Mouse (Mus musculus) 3134 (cell line): Measurements from ENCODE around the gene Smyd3.

Experiments used
- DNase-seq: peaks from one replicate; pipeline ENCODE4 v3.0.0-alpha.2; 2011; ENCODE audit warnings: low spot score; ENCODE audit not compliant: insufficient read length; ENCODE audit errors: extremely low read depth

Gene Smyd3

DNA sequence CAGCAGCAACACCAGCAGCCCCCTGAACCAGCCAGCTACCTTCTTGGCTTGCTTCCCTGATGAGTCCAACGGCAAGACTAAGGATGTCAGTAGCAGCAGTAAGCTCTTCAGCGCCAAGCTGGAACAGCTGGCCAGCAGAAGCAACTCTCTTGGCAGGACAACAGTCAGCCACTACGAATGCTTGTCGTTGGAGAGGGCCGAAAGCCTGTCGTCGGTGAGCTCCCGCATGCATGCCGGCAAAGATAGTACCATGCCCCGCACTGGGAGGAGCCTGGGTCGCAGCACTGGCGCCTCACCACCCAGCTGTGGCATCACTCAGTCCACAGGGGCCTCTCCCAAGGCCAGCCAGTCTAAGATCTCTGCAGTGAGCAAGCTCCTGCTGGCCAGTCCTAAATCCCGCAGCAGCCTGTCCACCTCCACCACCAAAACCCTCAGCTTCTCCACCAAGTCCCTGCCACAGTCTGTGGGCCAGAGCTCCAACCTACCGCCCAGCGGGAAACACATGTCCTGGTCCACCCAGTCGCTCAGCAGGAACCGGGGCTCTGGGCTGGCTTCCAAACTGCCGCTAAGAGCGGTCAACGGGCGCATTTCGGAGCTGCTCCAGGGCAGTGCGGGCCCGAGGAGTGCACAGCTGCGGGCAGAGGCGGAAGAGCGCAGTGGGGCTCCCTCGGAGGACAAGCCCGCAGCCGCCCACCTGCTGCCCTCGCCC lies 600.5 kb downstream of the Smyd3 start:
- no peak for DNase-seq

DNA sequence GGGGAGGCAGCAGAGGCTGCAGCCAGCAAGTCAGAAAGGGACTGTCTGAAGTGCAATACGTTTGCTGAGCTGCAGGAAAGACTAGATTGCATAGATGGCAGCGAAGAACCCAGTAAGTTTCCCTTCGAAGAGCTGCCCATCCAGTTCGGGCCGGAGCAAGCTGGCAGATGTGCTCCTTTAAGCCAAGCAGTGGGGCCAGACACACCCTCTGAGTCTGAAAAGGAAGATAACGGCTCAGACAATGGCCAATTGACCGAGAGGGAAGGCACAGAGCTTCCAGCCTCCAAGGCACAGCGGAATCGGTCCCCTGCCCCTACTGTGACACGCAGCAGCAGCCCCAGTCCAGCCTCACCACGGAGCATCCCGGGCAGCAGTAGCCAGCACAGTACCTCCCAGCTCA lies 602.8 kb downstream of the Smyd3 start:
- DNase-seq, result no peak

DNA sequence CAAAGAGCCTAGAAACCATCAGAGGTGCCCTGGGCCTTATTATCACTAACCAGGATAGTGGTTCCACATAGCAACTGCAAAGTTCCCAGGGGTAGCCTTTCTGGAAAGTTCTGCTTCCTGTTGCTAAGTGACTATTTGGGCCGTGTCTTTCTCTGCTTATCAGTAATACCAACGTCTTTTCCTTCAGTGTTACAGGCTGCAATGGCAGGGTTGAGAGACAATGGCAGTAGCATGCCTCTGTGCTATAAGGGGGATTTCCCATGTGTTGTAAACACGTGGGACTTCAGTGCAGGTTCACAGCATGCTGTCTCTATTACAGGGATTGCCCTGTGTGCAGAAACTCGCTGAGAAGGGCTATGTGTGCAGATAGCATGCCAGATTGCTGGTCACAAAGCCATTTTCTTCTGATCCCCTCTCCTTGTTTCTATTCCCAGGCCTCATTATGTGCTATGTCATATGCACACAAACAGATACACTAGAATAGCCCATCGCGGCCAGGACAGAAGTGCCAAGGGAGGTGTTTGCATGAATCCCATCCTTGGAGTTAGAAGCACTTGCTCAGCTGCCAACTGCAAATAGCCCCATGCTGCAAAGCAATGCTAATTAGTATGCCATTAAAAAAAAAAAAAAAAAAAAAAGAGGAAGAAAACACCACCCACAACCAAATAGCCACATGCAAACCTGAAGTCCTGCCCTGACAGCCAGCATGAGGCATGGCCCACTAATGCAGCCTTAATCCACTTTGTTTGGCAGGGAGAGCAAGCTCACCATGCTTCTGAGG lies 604.7 kb downstream of the Smyd3 start:
- no peak for DNase-seq

DNA sequence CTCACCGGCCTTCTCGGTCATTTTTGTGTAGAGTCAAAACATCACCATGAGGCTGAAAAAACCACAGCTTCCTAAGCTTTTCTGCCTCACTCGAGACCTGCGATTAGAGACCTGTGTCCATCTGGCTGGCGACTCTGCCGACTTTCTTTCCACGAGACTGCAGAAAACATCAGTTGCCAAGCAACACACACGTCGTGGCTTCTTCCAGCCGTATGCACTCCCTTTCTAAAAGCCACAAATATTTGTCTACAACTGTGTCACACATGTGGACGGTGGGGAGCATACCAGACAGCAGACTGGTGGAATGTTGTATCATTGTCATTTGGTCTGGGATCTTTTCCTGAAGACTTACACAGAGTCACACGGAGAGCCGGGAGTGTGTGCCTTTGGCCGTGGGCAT lies 606.9 kb downstream of the Smyd3 start:
- DNase-seq, result peak; percentile 30
